Mouse (Mus musculus): ENCODE results near the gene Gpr156. TPM values are rescaled to one million over a fixed set of nuclear protein-coding genes. Genes with fewer than 3 reads are reported as not detected.

Gpr156 gene
- 0.34 and 0.93 TPM in 2 replicates for total RNA-seq (2014; rRNA removed; ENCODE audit: low replicate concordance)
- polyA plus RNA-seq (2015; fragmentation: Nextera tagmentation; extraction: Ambion mirVana) = 0.04 and 0.10 TPM in 2 replicates

DNA sequence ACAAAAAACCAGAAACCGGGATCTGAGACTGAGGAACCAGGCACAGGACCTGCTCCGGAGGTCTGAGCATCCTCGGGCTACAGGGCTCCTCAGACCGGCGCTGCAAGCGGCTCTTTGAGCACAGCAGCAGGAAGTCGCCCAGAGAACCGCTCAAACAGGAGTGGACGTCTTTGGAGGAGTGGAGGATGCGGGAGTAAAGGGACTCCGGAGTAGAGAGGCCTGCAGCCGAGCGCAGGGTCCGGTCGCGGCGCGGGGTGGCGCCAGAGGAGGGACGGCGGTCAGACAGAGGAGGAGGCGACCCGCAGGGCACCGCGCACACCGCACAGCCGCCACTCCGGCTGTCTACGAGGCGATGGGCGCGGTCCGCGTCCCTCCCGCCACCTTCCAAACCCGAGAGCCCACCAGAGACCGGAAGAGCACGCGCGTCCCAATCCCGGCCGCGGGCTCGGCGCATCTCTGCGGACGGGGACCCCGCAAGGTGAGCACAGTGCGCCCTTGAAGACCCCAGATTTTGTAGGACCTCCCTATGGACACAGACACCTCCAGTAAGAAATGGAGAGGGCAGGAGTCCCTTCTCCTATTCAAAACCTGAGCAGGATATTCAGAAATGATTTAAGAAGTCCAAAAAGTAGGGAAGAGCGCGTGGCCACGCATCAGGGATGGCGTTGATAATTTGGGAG lies at the start of gene Gpr156:
Gene Gpr156, plus strand, starts transcription at position 359 of the 680 bp plus-strand sequence.
- 5% methylated on average over 49 of the region's 53 CpGs for WGBS
- ATAC-seq (ENCODE audit: insufficient read depth, low read depth) = peak; percentile 62; the same call in 1 of the 2 replicates

DNA sequence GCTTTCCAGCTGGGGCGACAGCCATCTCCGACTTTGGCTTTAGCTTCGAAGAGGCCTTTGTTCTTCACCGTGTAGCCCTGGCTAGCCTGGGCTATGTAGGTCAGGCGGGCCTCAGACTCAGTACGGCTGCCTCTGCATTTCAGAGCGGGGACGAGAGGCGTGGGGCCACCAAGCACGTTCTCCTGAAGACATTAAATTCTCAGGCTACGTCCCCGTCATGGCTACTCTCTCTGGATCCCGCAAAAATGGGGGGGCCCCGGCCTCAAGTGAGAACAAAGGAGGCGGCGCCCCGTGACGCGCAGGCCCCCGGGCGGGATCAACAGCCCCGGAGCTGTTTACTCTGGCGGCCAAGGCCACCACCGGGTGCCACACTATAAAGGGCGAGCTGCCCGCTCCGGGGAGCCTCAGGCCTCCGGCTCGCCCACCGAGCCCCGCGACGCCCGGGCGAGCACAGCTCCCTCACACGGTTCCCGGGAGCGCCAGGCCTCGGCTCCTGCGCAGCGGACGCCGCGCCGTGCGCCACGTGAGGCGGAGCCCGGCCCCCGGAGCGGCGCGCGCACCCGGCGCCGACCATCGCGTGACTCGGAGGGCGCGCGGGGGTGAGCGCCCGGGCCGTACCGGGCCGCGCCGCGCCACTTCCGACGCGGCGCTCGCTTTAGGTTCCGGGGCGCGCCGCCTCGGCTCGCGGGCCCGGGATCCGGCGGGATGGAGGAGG lies 48.3 kb upstream of the Gpr156 start, which contains the start of gene Lrrc58:
Gene Lrrc58, plus strand, starts transcription at position 599 of the 715 bp plus-strand sequence.
- Histone ChIP-seq H3K27me3 (ENCODE audit: control insufficient read depth, insufficient read depth, low read length) (no peaks in the 10 kb centered on the region), H3K4me1 (ENCODE audit: control insufficient read depth, insufficient read depth) (peaks cover 28% of the 10 kb centered on the region), H3K9ac (replicated peaks; ENCODE audit: low read depth, low read length) (peak within 1 kb of the TSS; percentile 91), H3K4me2 (ENCODE audit: low read depth, low read length) (peak within 1 kb of the TSS; percentile 78), H3K36me3 (replicated peaks; ENCODE audit: control insufficient read depth, insufficient read depth, low read length) (no peaks in the 10 kb centered on the region), H3K4me3 (ENCODE audit: low read depth, low read length) (peak within 1 kb of the TSS; percentile 81), H3K27ac (ENCODE audit: low read depth) (peak within 1 kb of the TSS; percentile 95), H3K9me3 (replicated peaks; ENCODE audit: control insufficient read depth, low read length) (no peaks in the 10 kb centered on the region)
- 2% methylated on average over 75 of the region's 86 CpGs for WGBS
- ATAC-seq (ENCODE audit: insufficient read depth, low read depth) (peak; percentile 92), DNase-seq (ENCODE audit: low spot score) (peak; percentile 70)
- TF ChIP-seq EP300 (IDR thresholded peaks at IDR 0.05; ENCODE audit: low read depth) (0 out of 2 replicates have a peak, but pooled peaks have one; percentile 37), CTCF (IDR thresholded peaks at IDR 0.05; ENCODE audit: low read depth) (no peak)

More for the DNA sequence above, at the start of gene Gpr156:
- Histone ChIP-seq H3K4me1 (ENCODE audit: control insufficient read depth, insufficient read depth) (no peaks in the 10 kb centered on the region), H3K27me3 (ENCODE audit: control insufficient read depth, insufficient read depth, low read length) (no peaks in the 10 kb centered on the region; the same call in 1 of the 2 replicates), H3K4me3 (ENCODE audit: low read depth, low read length) (peak within 1 kb of the TSS; percentile 42), H3K27ac (ENCODE audit: low read depth) (no peak within 1 kb of the TSS), H3K9me3 (replicated peaks; ENCODE audit: control insufficient read depth, low read length) (0 out of 2 replicates have a peak, but pooled peaks cover 6% of the 10 kb centered on the region), H3K4me2 (ENCODE audit: low read depth, low read length) (peak within 1 kb of the TSS; percentile 65), H3K9ac (replicated peaks; ENCODE audit: low read depth, low read length) (peak within 1 kb of the TSS; percentile 13; the same call in 1 of the 2 replicates), H3K36me3 (replicated peaks; ENCODE audit: control insufficient read depth, insufficient read depth, low read length) (no peaks in the 10 kb centered on the region)
- DNase-seq (ENCODE audit: low spot score) = peak; percentile 37
- TF ChIP-seq CTCF (IDR thresholded peaks at IDR 0.05; ENCODE audit: low read depth) = peak; percentile 33
- no peak for TF ChIP-seq EP300 (IDR thresholded peaks at IDR 0.05; ENCODE audit: low read depth)

DNA sequence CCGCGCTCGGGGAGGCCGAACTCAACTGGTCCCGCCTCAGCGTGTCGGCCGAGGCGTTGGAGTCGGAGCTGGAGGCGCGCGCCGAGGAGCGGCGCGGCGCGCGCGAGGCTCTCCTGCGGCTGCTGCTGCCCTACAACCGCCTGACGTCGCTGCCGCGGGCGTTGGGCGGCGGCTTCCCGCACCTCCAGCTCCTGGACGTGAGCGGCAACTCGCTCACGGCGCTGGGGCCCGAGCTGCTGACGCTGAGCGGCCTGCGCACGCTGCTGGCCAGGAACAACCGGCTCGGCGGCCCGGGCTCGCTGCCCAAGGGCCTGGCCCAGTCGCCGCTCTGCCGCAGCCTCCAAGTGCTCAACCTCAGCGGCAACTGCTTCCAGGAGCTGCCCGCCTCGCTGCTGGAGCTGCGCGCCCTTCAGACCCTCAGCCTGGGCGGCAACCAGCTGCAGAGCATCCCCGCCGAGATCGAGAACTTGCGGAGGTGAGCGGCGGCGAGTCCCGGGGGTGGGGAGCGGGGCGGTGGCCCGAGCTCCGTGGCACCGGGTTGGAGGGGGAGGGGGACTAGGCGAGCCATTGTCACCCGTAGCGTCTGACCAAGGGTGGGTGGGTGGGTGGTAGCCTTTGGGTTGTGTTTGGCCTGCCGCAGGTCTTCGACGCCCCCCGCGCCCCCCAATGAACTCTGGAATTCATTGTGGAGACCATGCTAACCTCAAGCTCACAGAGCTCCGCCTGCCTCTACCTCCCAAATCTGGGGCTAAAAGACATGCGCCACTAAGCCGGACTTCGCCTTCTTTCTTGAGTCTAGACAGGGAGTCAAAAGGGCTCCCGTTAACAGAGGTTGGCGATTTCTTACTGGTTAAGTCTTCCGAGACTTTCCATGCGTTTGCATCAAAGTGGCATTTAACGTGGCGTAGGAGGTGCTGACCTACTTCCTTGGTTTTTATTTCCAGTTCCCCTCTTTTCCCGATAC lies 47.5 kb upstream of the Gpr156 start:
- TF ChIP-seq CTCF (IDR thresholded peaks at IDR 0.05; ENCODE audit: low read depth) (no peak), EP300 (IDR thresholded peaks at IDR 0.05; ENCODE audit: low read depth) (no peak)
- Histone ChIP-seq H3K27ac (ENCODE audit: low read depth) (peak overlapping the region; percentile 95), H3K36me3 (replicated peaks; ENCODE audit: control insufficient read depth, insufficient read depth, low read length) (no peaks in the 10 kb centered on the region), H3K27me3 (ENCODE audit: control insufficient read depth, insufficient read depth, low read length) (no peaks in the 10 kb centered on the region), H3K4me1 (ENCODE audit: control insufficient read depth, insufficient read depth) (peaks cover 28% of the 10 kb centered on the region), H3K9ac (replicated peaks; ENCODE audit: low read depth, low read length) (peak overlapping the region; percentile 91), H3K4me3 (ENCODE audit: low read depth, low read length) (peak overlapping the region; percentile 81), H3K4me2 (ENCODE audit: low read depth, low read length) (peak overlapping the region; percentile 78), H3K9me3 (replicated peaks; ENCODE audit: control insufficient read depth, low read length) (no peaks in the 10 kb centered on the region)
- ATAC-seq (ENCODE audit: insufficient read depth, low read depth) = peak; percentile 49
- under 1% methylated on average over 81 of the region's 87 CpGs for whole genome bisulfite sequencing
- DNase-seq (ENCODE audit: low spot score) = no peak

DNA sequence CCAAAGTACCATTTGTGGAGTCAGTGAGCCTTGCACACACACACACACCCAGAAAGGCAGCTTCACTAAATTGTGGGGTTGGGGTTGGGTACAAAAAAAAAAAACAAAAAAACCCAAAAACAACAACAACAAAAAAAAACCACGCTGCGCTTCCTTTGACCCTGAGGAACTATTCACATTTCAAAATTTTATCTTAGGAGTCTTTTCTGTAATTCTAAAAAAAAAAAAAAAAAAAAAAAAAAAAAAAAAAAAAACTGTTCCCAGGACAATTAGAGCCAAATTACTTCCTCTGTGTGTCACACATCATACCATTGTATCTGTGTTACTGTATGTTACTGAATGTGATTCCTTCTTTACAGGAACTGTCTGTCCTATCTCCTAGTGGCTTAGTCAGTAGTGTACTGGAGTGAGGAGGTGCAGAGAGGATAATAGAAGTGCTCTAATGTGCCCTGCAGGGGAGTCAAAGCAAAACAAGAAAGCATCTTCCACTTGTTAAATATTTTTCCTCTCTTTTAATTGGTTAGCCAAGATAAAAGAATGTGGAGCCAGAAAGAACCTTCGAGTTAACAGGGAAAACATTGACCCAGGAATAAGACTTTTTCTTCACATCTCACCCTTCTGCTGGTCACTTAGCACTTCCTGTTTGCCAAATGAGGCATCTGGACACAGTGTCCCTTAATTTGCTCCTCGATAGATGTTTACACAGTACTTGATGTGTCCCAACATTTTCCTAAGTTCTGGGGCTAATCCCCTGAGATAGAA lies 46.6 kb upstream of the Gpr156 start:
- 11% methylated on average over 4 of the region's 4 CpGs for WGBS
- TF ChIP-seq EP300 (IDR thresholded peaks at IDR 0.05; ENCODE audit: low read depth) (no peak), CTCF (IDR thresholded peaks at IDR 0.05; ENCODE audit: low read depth) (no peak)
- DNase-seq (ENCODE audit: low spot score) = peak; percentile 69

More for the DNA sequence above, 46.6 kb upstream of the Gpr156 start:
- no peak for ATAC-seq (ENCODE audit: insufficient read depth, low read depth)
- Histone ChIP-seq H3K36me3 (replicated peaks; ENCODE audit: control insufficient read depth, insufficient read depth, low read length) (no peaks in the 10 kb centered on the region), H3K4me1 (ENCODE audit: control insufficient read depth, insufficient read depth) (peaks cover 31% of the 10 kb centered on the region), H3K27ac (ENCODE audit: low read depth) (peak overlapping the region; percentile 95), H3K4me3 (ENCODE audit: low read depth, low read length) (peak overlapping the region; percentile 81), H3K27me3 (ENCODE audit: control insufficient read depth, insufficient read depth, low read length) (no peaks in the 10 kb centered on the region), H3K9ac (replicated peaks; ENCODE audit: low read depth, low read length) (peak overlapping the region; percentile 91), H3K4me2 (ENCODE audit: low read depth, low read length) (peak overlapping the region; percentile 78), H3K9me3 (replicated peaks; ENCODE audit: control insufficient read depth, low read length) (no peaks in the 10 kb centered on the region)

All from heart, postnatal 0 days (tissue).